Mouse (Mus musculus): ENCODE results near the gene Park7. TPM values are rescaled to one million over a fixed set of nuclear protein-coding genes. Genes with fewer than 3 reads are reported as not detected.
"Not testable (repeated sequence)": the region's sequence is repeated elsewhere in the genome, so short reads cannot be mapped to it uniquely, and the experiment has no call there.

Park7 gene
- total RNA-seq, 2 experiments from 2014 or later, result 184 to 211 TPM

DNA sequence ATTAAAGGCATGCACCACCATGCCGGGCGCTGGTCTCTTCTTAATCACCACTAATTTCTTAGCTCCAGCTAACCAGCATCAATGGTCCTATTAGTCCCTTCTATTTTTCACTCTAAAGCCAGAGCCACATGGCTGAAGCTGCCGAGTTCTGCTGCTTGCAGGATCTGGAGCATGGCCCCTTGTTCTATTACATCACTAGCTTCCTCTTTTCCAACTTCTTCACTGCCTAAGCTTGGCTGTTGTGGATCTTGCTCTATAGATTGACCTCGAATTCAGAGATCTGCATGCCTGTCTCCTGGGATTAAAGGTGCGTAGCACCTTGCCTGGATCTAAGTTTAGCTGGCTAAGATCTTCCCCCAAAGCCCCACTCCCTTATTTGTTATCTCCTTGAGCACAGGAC lies 31.6 kb downstream of the Park7 start:
- intact Hi-C loops (cut with DNase I), result no loop called here
- no peak for DNase-seq (ENCODE audit: low spot score in 2 of 2)

DNA sequence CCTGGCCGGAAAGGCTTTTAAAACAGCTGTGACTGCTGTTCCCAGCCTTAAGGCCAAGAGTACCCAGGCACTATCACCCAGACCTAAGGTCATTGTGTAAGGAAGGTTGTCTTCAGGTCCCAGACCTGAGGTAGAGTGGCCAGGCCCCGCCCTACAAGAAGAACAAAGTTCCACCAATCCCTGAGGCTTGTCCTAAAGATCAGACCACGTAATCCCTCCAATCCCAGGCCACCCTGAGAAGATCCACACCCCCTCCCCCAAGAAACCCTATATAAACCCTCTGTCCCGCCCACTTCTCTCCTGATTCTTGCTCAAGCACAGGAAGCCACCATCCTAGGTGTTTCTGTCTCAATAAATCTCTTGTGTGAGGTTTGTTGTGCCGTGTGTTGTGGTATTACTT lies 33.9 kb downstream of the Park7 start:
- no peak for DNase-seq (ENCODE audit: low spot score in 2 of 2)
- intact Hi-C loops (cut with DNase I), result no loop called here

DNA sequence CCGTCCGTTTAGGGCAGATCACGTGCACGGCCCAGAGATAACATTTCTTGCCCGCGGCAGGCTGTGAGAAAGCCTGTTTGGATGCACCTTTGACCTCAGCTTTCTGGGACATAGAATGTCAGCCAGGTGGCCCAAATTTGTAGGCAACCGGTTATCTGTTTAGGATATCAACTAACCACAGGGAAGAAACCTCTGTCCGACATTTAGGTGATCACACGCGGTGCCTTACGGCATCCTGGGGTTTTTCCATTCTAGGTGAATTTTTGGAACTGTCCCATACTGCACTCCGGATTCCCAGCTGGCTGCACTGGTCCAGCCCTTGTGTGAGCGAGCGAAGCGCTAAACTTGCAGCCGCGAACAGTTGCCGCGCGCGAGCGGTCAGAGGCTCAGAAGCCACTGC lies 34.6 kb downstream of the Park7 start:
- DNase-seq (ENCODE audit: low spot score in 2 of 2), result no peak
- intact Hi-C loops (cut with DNase I), result no loop called here

DNA sequence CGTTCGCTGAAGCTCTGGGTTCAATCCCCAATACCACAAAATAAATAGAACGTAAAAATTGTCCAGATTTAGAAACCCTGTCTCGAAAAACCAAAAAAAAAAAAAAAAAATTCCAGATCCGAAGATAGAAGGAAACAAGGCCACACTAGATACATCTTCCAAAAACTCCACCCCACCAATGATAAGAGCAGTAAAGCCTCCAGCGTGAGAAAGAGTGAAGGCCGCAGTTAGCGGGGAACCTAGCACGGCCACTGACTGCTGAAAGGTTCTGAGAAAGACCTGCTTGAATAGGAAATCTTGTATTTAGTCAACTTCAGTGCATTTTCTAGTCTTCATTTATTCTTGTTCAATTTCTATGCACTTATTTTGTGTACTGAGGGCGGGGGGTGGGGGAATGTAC lies 38.8 kb downstream of the Park7 start:
- intact Hi-C loops (cut with DNase I), result no loop called here
- DNase-seq (ENCODE audit: low spot score in 2 of 2), result no peak

DNA sequence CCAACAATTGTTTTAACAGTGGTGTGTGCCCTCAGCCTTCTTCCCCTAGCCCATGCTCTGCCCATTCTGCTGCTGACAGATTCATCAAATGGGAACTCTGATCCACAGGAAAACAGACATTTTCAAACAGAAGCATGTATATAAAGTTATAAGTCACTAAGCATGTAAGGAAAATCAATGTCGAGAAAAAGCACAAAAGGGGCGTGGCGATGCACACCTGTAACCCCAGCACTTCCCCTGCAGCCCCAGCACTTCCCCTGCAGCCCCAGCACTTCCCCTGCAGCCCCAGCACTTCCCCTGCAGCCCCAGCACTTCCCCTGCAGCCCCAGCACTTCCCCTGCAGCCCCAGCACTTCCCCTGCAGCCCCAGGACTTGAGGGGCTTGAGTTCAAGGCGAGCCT lies 39.8 kb downstream of the Park7 start:
- DNase-seq (ENCODE audit: low spot score in 2 of 2); intact Hi-C loops (cut with DNase I): not testable (repeated sequence)

DNA sequence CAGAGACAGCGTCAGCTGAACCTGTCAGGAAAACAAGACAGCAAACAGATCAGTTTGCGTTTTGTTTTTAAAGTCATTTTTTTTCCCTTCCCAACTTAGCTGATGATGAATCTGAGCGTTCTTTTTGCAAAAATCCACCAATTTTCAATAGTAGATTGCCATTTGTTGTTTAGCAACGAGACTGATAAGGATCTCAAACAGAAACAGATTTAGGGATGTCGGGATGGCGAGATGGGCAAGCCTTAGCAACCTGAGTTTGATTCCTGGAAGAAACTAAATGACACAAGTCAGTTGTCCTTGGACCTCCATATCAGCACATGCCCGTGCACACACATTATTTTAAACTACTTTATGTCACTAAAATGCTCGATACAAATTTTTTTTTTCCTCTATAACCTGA lies 41.6 kb downstream of the Park7 start:
- DNase-seq (ENCODE audit: low spot score in 2 of 2), result no peak
- intact Hi-C loops (cut with DNase I), result no loop called here

DNA sequence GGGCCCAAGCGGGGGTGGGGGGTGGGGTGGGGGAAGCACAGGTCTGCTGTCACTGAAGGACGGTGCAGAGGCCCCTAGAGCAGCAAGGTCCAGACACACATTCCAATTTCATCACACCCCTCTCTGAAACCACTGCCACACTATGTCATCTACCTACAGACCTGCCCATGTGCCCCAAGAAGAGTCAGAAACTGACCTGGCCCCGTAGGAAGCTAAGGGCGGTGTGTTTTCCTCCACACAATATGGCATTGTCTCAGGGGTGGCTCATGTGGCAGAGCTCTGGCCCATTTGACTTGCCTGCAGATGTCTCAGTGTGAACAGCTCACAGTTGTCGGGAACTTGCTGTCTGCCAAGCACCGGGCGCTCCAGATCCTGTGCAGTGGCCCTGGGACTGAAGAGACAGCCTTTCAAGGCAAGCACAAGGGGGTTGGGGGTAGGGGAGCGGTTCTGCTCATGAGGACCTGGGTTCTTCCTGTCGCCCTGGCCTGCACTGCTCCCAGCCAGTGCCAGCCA lies 42.0 kb downstream of the Park7 start:
- peak; percentile 42 to 44 for DNase-seq (ENCODE audit: low spot score in 2 of 2)
- intact Hi-C loops (cut with DNase I), result no loop called here

DNA sequence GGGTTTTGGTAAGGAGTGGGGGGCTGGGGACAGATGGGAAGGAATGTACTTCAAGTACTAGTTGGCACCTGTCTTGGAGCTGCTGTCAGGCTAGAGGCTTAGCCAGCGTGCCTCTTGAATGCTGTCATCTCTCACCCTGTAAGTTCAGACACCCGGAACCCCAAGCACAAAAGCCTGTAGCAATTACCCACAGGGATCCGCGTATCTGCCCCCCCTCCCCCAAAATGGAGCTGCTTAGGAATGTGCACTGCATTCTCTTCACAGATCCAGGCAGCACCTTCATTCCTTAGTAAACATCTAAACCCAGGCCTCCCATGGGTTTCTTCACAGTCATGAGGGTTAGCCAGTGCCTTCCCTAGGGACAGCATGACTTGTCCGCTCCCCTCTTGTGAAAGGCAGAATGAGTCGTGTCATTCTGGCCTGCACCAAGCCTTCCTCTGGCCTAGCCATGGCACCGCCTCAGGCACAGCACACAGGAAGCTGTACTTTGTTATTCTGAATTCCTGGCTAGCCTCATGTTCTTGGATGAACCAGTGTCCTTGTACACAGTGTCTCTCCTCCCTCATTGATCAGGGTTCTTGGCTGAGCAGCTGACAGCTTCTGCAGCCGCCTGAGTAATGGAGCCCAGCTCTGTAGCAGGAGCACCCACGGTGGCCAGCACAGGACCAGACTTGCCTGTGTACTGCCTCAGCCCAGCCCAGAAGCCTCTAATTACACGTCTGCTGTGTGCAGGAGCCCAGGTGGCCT lies 42.7 kb downstream of the Park7 start:
- DNase-seq (ENCODE audit: low spot score in 2 of 2), result peak; percentile 16 to 18

DNA sequence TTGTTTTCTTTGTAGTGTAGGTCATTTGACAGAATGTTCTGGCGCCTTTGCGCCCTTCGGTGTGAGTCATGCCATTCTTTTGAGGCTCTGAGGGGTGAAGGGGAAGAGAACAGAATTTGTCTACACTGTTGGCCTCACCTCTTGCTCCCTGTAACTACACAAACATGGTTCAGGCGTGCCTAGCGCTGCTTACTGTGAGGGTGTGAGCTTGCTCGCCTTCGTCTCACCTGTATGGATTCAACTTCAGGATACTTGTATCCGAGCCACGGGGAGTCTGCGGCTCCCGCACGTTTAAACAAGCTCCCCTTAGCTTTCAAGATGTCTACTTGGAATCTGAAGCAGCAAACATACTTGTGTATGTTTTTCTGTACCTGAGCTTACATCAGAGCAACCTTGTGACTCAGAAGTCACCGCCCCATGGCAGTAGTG lies 43.3 kb downstream of the Park7 start:
- intact Hi-C loops (cut with DNase I), result no loop called here
- DNase-seq (ENCODE audit: low spot score in 2 of 2), result no peak

More for the DNA sequence above, 42.7 kb downstream of the Park7 start:
- intact Hi-C loops (cut with DNase I), result no loop called here

DNA sequence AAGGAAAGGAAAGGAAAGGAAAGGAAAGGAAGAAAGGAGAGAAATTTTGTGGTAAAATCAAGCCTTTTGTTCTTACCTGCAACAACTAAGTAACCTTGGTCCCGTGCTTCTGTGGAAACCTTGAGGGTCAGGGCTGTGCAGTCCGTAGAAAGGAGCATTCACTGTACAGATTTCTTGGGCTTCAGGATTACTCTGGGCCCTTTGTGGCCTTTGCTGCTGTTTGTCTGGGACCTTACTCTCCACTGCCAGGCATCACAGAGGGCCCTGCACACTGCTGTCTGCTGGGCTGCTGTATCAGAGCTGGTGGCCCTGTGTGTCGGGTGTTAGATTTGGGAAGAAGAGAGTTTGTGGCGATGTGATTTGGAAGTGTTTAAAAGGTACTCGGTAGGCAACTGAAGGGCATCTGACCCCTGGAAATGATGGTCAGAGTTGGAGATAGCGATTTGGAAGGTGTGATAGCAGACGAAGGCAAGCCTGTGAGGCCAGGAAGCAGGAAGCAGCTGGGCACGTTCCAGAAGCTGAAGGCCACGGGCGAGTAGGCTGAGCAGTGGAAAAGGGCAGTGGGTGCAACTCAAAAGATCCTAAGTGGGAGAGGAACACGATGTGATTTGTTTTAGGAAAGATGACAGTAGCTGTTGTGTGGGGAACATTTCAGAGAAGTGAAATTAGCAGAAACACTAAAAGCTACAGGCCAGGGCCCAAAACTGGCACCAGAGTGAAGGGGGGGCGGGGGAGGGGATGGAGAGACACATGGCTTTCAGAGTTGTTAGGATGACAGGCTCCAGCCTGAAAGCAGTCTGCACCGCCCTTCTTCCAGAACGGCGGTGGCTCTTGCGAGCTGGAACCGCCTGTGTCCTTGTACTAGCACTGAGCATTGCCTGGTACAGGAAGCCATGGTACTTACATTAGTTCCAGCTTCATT lies 44.7 kb downstream of the Park7 start:
- no peak for DNase-seq (ENCODE audit: low spot score in 2 of 2)
- intact Hi-C loops (cut with DNase I), result no loop called here

DNA sequence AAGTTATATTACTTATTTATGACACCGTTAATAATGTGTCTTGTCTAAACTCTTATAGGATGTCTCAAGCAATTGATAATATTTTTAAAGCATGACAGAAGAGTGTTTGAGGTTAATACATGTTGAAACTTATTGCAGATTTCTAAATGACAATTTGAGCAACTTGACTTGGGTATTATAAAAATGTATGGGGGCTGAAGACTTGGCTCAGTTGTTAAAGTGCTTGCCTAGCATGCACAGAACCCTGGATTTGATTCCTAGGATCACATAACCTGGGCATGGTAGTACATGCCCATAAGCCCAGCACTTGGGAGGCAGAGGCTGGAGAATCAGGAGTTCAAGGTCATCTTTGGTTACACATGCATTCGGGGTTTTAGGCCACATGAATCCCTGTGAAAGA lies 45.4 kb downstream of the Park7 start:
- intact Hi-C loops (cut with DNase I), result no loop called here
- no peak for DNase-seq (ENCODE audit: low spot score in 2 of 2)

DNA sequence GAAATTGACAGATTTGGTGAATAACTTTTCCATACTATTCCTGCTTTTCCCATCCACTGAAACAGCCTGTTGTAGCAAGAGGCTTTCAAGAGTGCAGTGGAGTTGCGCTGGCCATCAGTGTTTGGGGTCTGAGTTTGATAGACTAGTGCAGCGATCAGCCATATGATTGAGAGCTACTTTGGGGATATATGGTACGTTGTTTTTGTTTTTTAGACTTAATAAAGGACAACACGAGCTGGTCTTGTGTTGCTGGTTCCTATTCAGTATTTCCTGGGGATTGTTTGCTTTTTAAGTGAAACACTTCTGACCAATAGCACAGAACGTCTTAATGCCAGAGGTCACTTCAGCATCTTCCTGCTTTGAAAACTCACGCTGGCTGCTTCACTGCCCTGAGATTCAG lies 46.1 kb downstream of the Park7 start:
- intact Hi-C loops (cut with DNase I), result no loop called here
- DNase-seq (ENCODE audit: low spot score in 2 of 2), result no peak

DNA sequence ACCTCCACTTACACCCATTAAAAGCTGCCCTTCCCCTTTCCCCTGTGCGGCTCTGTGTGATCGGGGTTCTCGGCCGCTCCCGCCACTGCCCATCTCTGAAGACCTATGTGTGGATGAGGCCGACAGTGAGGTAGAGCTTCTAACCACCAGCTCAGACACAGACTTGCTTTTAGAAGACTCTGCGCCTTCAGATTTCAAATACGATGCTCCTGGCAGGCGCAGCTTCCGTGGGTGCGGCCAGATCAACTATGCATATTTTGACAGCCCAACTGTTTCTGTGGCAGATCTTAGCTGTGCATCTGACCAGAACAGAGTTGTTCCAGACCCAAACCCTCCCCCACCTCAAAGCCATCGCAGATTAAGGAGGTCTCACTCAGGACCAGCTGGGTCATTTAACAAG lies 47.7 kb downstream of the Park7 start:
- DNase-seq (ENCODE audit: low spot score in 2 of 2), result peak in 1 of 2 experiments; percentile 29
- intact Hi-C loops (cut with DNase I), result no loop called here

DNA sequence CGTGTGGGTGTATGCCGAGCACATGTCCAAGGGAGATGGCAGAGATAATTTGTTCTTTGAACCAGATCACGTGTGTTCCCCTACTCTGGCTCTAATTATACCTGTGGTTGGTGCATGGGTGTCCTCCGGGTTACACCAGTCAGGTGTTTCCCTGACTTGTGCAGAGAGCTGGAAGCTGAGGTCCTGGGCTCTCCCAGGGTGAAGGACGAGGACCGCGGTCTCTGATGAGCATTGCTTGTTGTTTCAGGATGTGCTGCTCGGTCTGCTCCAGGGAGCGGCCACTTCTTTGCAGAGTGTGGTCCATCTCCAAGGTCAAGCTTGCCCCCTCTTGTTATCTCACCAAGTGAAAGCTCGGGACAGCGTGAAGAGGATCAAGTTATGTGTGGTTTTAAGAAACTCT lies 48.2 kb downstream of the Park7 start:
- no peak for DNase-seq (ENCODE audit: low spot score in 2 of 2)
- intact Hi-C loops (cut with DNase I), result no loop called here

DNA sequence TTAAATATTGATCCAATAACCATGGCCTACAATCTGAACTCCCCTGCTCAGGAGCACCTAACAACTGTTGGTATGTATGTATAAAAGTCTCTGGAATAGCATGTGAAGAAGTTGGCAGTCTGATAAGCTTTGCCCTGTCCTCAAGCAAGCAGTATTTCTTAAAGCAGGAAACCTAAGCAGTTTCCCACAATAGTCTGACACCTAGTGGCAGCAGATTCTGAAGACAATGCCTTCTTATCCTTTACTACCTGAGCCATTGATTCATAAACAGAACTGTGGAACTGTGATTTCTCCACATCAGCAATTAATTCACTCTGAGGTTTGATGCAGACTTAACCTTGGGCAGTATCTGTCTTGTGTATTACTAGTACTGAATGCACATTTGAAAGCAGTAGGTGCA lies 48.9 kb downstream of the Park7 start:
- DNase-seq (ENCODE audit: low spot score in 2 of 2), result no peak
- intact Hi-C loops (cut with DNase I), result no loop called here

DNA sequence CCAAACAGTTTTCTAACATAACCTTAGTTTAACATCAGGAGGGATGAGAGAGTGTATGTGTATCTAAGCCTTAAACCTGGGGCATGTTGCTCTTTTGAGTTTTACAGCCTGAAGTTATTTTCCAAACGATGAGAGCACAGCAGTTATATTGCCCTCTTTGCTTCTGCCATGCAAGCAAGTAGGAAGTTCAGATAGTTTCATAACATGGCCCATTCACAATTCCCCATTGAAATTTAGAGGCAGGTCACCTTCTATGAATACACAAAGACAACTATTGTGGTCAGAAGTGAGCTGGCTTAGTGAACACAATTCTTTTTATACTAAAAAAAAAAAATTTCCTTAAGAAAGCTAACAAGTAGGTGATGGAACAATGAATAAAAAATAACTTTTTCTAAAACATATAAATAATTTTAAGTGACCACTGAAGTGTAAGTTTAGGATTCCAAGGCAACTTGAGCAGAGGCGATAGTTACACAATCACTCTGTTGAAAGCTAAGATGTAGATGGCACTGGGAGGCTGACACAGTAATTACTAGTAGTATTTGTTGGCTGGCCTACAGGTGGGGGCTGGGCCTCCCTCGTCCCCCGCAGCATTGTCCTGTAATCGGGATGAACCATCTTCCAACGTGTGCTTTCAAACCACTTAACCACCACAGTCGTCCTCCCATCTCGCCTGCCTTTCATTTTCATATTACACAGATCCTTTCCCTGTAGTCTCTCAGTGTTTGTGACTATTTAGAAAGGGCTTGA lies 51.4 kb downstream of the Park7 start:
- no peak for DNase-seq (ENCODE audit: low spot score in 2 of 2)
- intact Hi-C loops (cut with DNase I), result no loop called here

DNA sequence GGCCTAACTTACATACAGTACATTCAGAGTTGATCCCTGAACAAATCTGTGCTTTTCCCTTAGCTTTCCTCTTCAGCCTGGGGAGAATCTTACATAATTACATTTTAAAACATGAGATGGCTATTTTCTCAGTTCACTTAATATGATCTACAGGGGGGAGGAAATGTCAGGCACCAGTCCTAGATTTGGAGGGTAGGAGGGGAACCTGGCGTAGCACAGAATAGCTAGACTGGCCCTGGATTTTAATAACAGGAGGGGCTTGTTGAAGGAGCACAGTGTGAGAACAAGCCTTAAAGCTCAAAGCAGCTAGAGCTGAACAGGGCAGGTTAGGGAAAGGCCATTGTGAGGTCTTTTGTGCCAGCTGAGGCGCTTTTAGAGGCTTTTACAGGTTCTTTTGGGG lies 53.1 kb downstream of the Park7 start:
- no peak for DNase-seq (ENCODE audit: low spot score in 2 of 2)
- intact Hi-C loops (cut with DNase I), result no loop called here

DNA sequence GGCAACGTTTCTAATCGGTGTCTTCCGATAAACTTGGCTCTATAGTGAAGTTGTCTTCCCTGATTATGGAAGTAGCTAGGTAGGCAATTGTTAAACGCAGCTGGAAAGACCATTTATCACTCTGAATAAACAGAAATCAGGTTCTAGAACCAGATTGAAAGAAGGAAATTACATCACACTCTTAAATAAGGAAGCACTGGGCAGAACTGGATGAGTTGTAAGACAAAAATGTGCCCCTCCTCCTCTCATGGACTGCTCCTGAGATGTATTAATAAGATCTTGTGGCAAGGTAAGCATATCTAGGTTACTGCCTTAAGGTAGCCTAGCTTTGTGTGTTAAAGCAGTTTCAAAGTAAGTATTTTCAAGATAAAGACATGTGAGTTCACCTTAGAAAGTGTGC lies 53.7 kb downstream of the Park7 start:
- intact Hi-C loops (cut with DNase I), result no loop called here
- no peak for DNase-seq (ENCODE audit: low spot score in 2 of 2)

DNA sequence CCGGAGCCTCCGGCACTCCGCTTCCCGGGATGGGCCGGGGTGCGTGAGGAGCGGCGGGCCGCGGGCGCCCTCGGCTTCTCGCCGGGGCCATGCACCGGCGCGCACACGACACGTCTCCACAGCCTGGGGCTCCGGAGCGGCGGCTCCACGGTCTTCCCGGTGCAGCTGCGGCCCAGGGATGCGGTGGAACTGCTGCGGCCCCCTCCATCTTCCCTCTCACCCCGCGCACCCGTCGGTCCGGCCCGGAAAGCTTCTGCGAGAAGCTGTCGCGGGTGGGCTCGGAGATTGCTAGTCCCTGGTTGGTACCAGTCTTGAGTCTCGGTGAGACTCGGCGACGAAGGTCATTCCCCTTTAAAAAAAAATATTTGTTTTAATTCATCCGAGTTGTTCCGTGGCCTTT lies 58.9 kb downstream of the Park7 start:
- intact Hi-C loops (cut with DNase I), result loop anchor here (2.0 kb wide), 1 partner anchor 199 kb away; no protein-coding TSS in a partner anchor
- no peak for DNase-seq (ENCODE audit: low spot score in 2 of 2)

DNA sequence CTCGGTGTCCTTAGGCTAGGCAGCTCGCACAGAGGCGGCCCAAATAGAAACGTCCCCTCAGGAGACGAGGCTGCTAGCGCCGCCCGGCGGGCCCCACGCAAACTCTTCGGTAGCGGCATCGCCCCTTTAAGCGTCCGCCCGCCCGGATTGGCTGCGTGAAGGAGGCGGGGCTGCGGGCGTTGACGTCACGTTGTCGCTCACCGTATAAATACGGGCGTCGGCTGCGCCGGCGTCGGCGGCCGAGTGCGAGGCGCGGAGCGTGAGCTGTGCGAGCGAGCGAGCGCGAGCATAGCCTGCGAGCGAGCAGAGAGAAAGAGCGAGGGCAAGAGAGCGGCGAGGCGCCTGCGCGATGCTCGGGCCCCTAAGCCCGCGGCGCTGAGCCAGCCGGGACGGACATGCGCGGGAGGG lies 59.4 kb downstream of the Park7 start:
- peak; percentile 94 to 97 for DNase-seq (ENCODE audit: low spot score in 2 of 2)
- intact Hi-C loops (cut with DNase I), result loop anchor here (2.0 to 5.0 kb wide), 2 partner anchors 42 to 198 kb away; no protein-coding TSS in a partner anchor

All from left cerebral cortex, postnatal 36 days (tissue).